Mouse (Mus musculus) G1E (cell line): ENCODE data around the gene Gfod1. TPM values are rescaled to one million over a fixed set of nuclear protein-coding genes. Genes with fewer than 3 reads are reported as not detected.

ENCODE experiments used
- ATAC-seq: 2 replicates; pipeline ENCODE4 v1.8.0; 2016; ENCODE audit warnings: mild to moderate bottlenecking; ENCODE audit not compliant: insufficient number of reproducible peaks, poor library complexity, low FRiP score, severe bottlenecking; ENCODE audit errors: extremely low read depth
- DNase-seq: peaks from one replicate; pipeline ENCODE4 v3.0.0; 2012; ENCODE audit warnings: low spot score
- H3K27me3 ChIP-seq: 2 replicates; pipeline ENCODE4 v1.6.1; 2012; ENCODE audit warnings: mild to moderate bottlenecking, low read length, inconsistent platforms; ENCODE audit not compliant: insufficient read depth
- H3K36me3 ChIP-seq: replicated peaks from 2 replicates; pipeline ENCODE3; 2012; ENCODE audit warnings: mild to moderate bottlenecking, inconsistent platforms
- H3K4me1 ChIP-seq: 2 replicates; pipeline ENCODE4 v1.6.1; 2012; ENCODE audit warnings: low read depth, low read length, inconsistent platforms, mixed read lengths; ENCODE audit not compliant: insufficient read depth
- H3K4me3 ChIP-seq: 2 replicates; pipeline ENCODE4 v1.5.1; 2012; ENCODE audit warnings: low read depth, mild to moderate bottlenecking, inconsistent platforms, low read length, moderate library complexity, mixed read lengths
- H3K9me3 ChIP-seq: replicated peaks from 2 replicates; pipeline ENCODE4 v1.6.1; 2012; ENCODE audit warnings: inconsistent platforms
- CTCF ChIP-seq: IDR thresholded peaks from 2 replicates; pipeline ENCODE4 v1.5.1; 2012; ENCODE audit warnings: low read depth, low read length, inconsistent platforms, mixed read lengths
- GATA1 ChIP-seq: IDR thresholded peaks from 2 replicates; pipeline ENCODE4 v1.6.1; 2012; ENCODE audit warnings: borderline replicate concordance, low read length, inconsistent platforms, mixed read lengths
- GATA2 ChIP-seq: IDR thresholded peaks from 2 replicates; pipeline ENCODE4 v1.6.1; 2012; ENCODE audit warnings: low read depth, low read length, inconsistent platforms, borderline replicate concordance
- POLR2AphosphoS5 ChIP-seq: IDR thresholded peaks from 2 replicates; pipeline ENCODE4 v1.6.1; 2012; ENCODE audit warnings: low read depth, low read length, inconsistent platforms; ENCODE audit not compliant: insufficient replicate concordance
- TAL1 ChIP-seq: conservative IDR thresholded peaks from 2 replicates; pipeline ENCODE4 v1.6.1; 2012; ENCODE audit warnings: low read depth, low read length, inconsistent platforms, mixed read lengths
- polyA plus RNA-seq: library from polyadenylated mRNA; stranded (reverse); fragments of >175 nt; gene quantifications from 2 replicates; pipeline ENCODE4 v1.2.3, GENCODE M21; 2012
- total RNA-seq, 2 experiments: library from RNA; stranded (forward) in 1 of 2; stranded (reverse) in 1 of 2; fragments of 200-1000 nt in 1 of 2; fragments of >200 nt in 1 of 2; fragmentation: Nextera tagmentation in 1 of 2; gene quantifications; 2 replicates each; pipeline ENCODE4 v1.2.3; 2014 to 2017

Gfod1 gene
- total and polyA plus RNA-seq, 3 experiments = 0.22 to 1.1 (median 0.49) TPM

- DNase-seq (no peak), ATAC-seq (no peak)
- H3K27me3 ChIP-seq = no peaks in the 10 kb centered on the region
- TF ChIP-seq CTCF = no peak
- no peak for TF ChIP-seq GATA2
- TF ChIP-seq TAL1 = no peak
- no peak for TF ChIP-seq GATA1
- TF ChIP-seq POLR2AphosphoS5 = no peak
- H3K9me3 ChIP-seq = no peaks in the 10 kb centered on the region
- no peaks in the 10 kb centered on the region for H3K4me1 ChIP-seq
- H3K4me3 ChIP-seq = no peak overlapping the region
- peaks cover 74% of the 10 kb centered on the region for H3K36me3 ChIP-seq
Measured at GRCm38 (mm10) chr13:43159429-43159828, 144.5 kb downstream of the Gfod1 start.

GRCm38 (mm10) chr13:43158281-43158680, 145.7 kb downstream of the Gfod1 start:
- Histone ChIP-seq H3K36me3 (peaks cover 71% of the 10 kb centered on the region), H3K4me1 (no peaks in the 10 kb centered on the region), H3K4me3 (no peak overlapping the region), H3K27me3 (no peaks in the 10 kb centered on the region), H3K9me3 (no peaks in the 10 kb centered on the region)
- DNase-seq = no peak
- TF ChIP-seq GATA1 (no peak), CTCF (no peak), TAL1 (no peak), POLR2AphosphoS5 (no peak), GATA2 (no peak)
- no peak for ATAC-seq

- Histone ChIP-seq H3K4me1 (no peaks in the 10 kb centered on the region), H3K36me3 (peaks cover 70% of the 10 kb centered on the region), H3K4me3 (no peak overlapping the region), H3K27me3 (no peaks in the 10 kb centered on the region), H3K9me3 (no peaks in the 10 kb centered on the region)
- DNase-seq (no peak), ATAC-seq (no peak)
- no peak for TF ChIP-seq TAL1
- no peak for TF ChIP-seq POLR2AphosphoS5
- no peak for TF ChIP-seq GATA1
- no peak for TF ChIP-seq GATA2
- TF ChIP-seq CTCF = no peak
Measured at GRCm38 (mm10) chr13:43157370-43157769, 146.6 kb downstream of the Gfod1 start.

GRCm38 (mm10) chr13:43152005-43152520, 151.9 kb downstream of the Gfod1 start:
- Histone ChIP-seq H3K4me1 (no peaks in the 10 kb centered on the region), H3K9me3 (no peaks in the 10 kb centered on the region), H3K36me3 (peaks cover 59% of the 10 kb centered on the region), H3K27me3 (no peaks in the 10 kb centered on the region), H3K4me3 (no peak overlapping the region)
- ATAC-seq (no peak), DNase-seq (no peak)
- TF ChIP-seq POLR2AphosphoS5 = no peak

GRCm38 (mm10) chr13:43149661-43150060, 154.3 kb downstream of the Gfod1 start:
- peaks cover 38% of the 10 kb centered on the region for H3K36me3 ChIP-seq
- no peak for ATAC-seq
- no peaks in the 10 kb centered on the region for H3K9me3 ChIP-seq
- H3K4me3 ChIP-seq = no peak overlapping the region
- DNase-seq = no peak
- no peaks in the 10 kb centered on the region for H3K27me3 ChIP-seq
- TF ChIP-seq TAL1 (no peak), GATA1 (no peak), CTCF (no peak), POLR2AphosphoS5 (no peak), GATA2 (no peak)
- no peaks in the 10 kb centered on the region for H3K4me1 ChIP-seq

GRCm38 (mm10) chr13:43148692-43149091, 155.3 kb downstream of the Gfod1 start:
- DNase-seq = no peak
- Histone ChIP-seq H3K4me3 (no peak overlapping the region), H3K27me3 (no peaks in the 10 kb centered on the region), H3K9me3 (no peaks in the 10 kb centered on the region), H3K4me1 (no peaks in the 10 kb centered on the region), H3K36me3 (peaks cover 31% of the 10 kb centered on the region)
- ATAC-seq = no peak
- TF ChIP-seq GATA1 (no peak), TAL1 (no peak), POLR2AphosphoS5 (no peak), GATA2 (no peak), CTCF (no peak)

GRCm38 (mm10) chr13:43146515-43147258, 157.3 kb downstream of the Gfod1 start:
- H3K36me3 ChIP-seq = peaks cover 15% of the 10 kb centered on the region
- no peak for TF ChIP-seq POLR2AphosphoS5
- TF ChIP-seq CTCF = no peak
- TF ChIP-seq GATA2 = no peak
- TF ChIP-seq TAL1 = no peak
- no peak for TF ChIP-seq GATA1
- ATAC-seq = no peak
- H3K27me3 ChIP-seq = peaks cover 4% of the 10 kb centered on the region; the same call in 1 of the 2 replicates
- DNase-seq = no peak
- no peaks in the 10 kb centered on the region for H3K9me3 ChIP-seq
- H3K4me3 ChIP-seq = no peak overlapping the region
- H3K4me1 ChIP-seq = no peaks in the 10 kb centered on the region

Other genes starting within 250 kb of the Gfod1 start
- 82.5 and 87.3 TPM in 2 replicates for gene Tbc1d7, start 132.7 kb downstream of the Gfod1 start, total RNA-seq (2014; fragmentation: Nextera tagmentation)
- gene Tbc1d7, start 132.7 kb downstream of the Gfod1 start, total RNA-seq (2017) = 9.4 and 18.2 TPM in 2 replicates
- gene Tbc1d7, start 132.7 kb downstream of the Gfod1 start, polyA plus RNA-seq = 10.9 and 11.6 TPM in 2 replicates
- gene Sirt5, start 61.3 kb upstream of the Gfod1 start, total RNA-seq (2014; fragmentation: Nextera tagmentation) = 5.5 and 7.5 TPM in 2 replicates
- 5.5 and 5.6 TPM in 2 replicates for gene Sirt5, start 61.3 kb upstream of the Gfod1 start, total RNA-seq (2017)
- gene Sirt5, start 61.3 kb upstream of the Gfod1 start, polyA plus RNA-seq = 5.2 and 5.7 TPM in 2 replicates
- 164 and 174 TPM in 2 replicates for gene Nol7, start 94.2 kb upstream of the Gfod1 start, total RNA-seq (2014; fragmentation: Nextera tagmentation)
- 178 and 221 TPM in 2 replicates for gene Nol7, start 94.2 kb upstream of the Gfod1 start, total RNA-seq (2017)
- 231 and 273 TPM in 2 replicates for gene Nol7, start 94.2 kb upstream of the Gfod1 start, polyA plus RNA-seq
- gene Ranbp9, start 177.1 kb upstream of the Gfod1 start, total RNA-seq (2014; fragmentation: Nextera tagmentation) = 132 and 142 TPM in 2 replicates
- 60.9 and 66.3 TPM in 2 replicates for gene Ranbp9, start 177.1 kb upstream of the Gfod1 start, total RNA-seq (2017)
- gene Ranbp9, start 177.1 kb upstream of the Gfod1 start, polyA plus RNA-seq = 81.0 and 105 TPM in 2 replicates